Mouse (Mus musculus) liver, postnatal 0 days (tissue): ENCODE data around the gene Pin4.

Experiments
- CTCF ChIP-seq: sonication (generic); IDR thresholded peaks from 2 replicates; pipeline ENCODE4 v1.5.1; 2016; ENCODE audit warnings: antibody characterized with exemption, low read depth
- EP300 ChIP-seq: IDR thresholded peaks from 2 replicates; pipeline ENCODE4 v1.6.1; 2016; ENCODE audit warnings: antibody characterized with exemption, low read depth, mild to moderate bottlenecking

GRCm38 (mm10) chrX:102090605-102091004 lies 28.6 kb upstream of the Pin4 start:
- no peak for TF ChIP-seq CTCF
- TF ChIP-seq EP300, result no peak
